Mouse (Mus musculus): ENCODE measurements around the gene Lhx4. TPM values are rescaled to one million over a fixed set of nuclear protein-coding genes. Genes with fewer than 3 reads are reported as not detected.

Gene Lhx4
- total RNA-seq, 2 experiments from 2014 or later, result not detected

DNA sequence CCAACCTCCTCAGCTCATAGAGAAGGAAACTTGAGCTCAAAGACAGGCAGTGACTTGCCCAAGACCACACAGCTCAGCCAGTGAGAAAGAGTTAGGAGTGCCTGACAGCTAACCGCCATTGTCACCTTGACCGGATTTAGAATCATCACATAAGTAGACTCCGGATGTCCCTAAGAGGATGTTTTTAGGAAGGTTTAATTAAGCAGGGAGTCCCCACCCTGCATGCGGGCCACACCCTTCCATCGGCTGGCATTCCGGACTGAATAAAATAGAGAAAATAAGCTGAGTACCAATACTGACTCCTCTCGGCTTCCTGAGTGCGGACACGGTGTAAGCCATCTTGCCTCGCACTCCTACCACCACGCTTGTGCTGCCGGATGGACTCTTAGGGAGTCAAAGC, 34.2 kb downstream of the Lhx4 start:
- no peak for ATAC-seq (replicated peaks; ENCODE audit: low FRiP score, low TSS enrichment, poor library complexity, severe bottlenecking)

DNA sequence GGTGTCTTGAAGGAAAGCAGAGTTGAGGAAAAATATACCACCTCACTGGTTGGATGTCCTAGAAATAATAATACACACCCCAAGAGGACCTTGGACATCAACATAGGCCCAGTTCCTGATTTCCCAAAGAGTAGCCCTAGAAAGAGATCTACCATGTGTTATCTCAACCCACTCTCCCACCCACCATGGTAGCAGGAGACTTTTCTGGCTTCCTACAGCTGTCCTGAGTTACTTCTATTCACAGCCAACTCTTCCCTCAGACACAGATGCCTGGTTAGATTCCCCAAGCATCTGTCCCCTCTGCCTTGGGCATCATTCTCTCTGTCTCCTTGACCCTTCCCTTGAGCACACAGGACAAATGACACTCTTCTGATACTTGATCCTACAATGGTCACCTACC, 36.1 kb downstream of the Lhx4 start:
- ATAC-seq (replicated peaks; ENCODE audit: low FRiP score, low TSS enrichment, poor library complexity, severe bottlenecking), result no peak

DNA sequence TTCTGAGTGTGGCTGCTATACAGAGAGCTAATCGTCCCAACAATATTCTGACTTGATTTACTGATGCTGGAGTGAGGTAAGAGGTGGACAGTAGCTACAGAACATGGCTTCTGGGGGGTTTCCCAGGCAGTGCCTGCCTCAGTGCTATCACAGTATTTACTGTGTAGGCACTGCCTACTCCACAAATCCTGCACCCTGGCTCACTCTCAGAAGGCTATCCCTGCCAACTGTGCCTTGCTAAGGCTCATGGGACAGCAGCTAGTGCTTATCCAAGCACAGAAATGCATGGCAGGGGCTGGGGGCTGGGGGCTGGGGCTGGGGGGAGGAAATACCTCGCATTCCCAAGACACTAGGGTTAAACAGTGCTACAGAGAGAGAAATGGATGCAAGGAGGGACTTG, 38.2 kb downstream of the Lhx4 start:
- ATAC-seq (replicated peaks; ENCODE audit: low FRiP score, low TSS enrichment, poor library complexity, severe bottlenecking), result no peak

DNA sequence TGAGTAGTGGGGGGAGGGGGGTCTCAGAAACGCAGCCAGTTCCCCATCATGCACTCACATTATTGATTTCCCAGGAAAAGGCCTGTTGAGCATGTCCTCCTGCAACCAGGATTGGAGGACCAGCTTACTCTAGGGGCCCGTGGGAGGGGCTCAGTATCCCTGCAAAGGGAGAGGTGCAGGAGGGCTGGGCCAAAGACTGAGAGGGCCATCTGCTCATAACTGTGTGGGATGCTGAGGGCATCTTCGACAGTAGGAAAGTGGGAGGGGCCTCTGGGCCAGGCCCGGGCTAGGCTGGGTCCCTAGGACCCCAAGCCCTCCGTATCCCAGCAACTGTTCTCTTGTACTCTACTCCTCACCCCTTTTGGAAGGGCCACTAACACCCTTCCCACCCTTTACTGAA, 47.3 kb downstream of the Lhx4 start:
- no peak for ATAC-seq (replicated peaks; ENCODE audit: low FRiP score, low TSS enrichment, poor library complexity, severe bottlenecking)

DNA sequence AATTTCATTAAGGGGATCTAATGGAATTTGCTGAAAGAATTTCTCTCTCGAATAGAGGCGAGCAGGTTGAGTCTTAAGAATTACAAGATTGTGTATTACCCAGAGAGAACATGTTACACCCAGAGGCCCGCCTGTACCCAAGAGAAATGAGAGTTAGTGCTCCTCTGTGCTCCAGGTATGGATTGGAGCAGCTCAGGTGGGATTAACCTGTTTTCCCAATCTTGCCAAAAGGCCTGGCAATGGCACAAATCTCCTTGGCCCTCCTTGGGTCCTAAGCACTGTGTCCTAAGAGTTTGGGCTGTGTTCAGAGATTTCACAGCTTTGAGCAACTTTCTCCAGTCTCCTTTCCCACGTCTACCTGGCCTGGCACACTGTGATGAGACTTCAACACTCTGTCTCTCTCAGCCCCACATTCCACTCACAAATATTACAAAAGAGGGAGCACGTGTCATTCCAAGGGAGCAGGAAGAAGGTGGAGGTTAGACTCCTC, 48.2 kb downstream of the Lhx4 start:
- no peak for ATAC-seq (replicated peaks; ENCODE audit: low FRiP score, low TSS enrichment, poor library complexity, severe bottlenecking)

DNA sequence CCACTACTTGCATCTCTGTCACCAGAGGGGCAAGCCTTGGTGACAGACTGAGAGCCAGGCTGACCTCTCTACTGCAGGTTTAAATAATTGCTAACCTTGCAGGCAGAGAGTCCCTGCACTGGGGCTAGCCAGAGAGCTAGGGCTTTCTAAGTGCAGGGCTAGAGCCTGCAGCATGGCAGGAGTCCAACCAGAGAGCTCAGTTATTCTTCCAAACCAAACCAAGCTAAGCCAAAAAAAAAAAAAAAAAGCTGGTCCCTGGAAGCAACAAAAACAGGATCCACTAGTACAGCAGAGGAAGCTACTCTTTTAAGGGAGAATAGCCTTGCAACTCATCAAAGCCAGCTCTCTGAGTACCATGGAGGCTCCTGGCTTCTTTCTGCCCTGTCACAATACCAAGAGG, 50.6 kb downstream of the Lhx4 start:
- no peak for ATAC-seq (replicated peaks; ENCODE audit: low FRiP score, low TSS enrichment, poor library complexity, severe bottlenecking)

DNA sequence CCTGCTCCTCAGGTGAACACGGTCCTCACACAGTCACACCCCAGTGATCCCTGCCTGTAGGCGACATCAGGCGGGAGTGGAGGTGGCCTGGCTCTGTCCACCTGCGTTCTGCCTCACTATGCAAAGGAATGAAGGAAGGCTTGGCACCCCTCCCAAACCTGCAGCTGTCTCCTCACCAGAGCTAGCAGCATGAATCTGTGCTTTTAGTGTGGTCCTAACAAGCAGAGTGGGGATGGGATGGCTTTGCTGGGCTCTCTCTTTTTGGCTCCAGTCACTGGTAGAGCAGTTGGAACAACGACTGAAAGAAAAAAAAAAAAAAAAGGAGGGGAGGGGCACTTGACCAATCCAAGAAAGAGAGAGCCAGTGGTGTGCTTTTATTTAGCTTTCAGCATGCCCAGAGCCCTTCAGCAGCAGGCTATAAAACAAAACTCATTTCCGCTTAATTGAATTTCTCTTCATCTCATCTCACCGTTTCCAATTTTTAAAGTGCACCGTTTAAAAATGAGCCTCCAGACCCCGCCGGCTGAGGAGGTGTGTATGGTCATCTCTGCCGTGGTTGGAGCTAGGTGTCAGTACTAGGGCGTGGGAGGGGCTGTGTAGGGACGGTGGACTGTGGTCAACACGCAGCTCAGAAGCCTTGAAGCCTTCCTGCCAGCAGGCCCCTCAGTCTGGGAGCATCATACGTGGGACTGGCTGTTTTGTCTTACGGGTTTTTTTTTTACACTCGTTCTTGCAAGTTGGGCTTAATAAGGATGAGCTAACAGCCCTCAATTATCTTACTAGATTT, 52.9 kb downstream of the Lhx4 start:
- no peak for ATAC-seq (replicated peaks; ENCODE audit: low FRiP score, low TSS enrichment, poor library complexity, severe bottlenecking)

DNA sequence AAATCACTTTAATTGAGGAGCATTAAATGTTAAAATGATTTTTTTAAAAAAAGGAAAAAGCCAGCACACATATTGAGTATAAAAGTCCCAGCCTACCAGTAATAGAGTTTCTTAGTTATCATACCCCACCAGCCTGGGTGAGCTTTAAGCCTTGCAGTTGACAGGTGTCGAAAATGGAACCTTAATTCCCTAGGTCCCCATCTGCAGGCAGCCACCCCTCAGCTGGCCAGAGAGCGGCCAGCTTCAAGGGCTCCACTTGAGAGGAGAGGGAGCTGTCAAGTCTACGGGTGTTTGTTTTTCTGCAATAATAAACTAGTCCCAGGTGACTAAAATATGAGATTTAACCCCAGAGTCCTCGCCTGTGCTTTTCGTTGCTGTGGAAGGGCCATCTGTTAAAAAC, 58.0 kb downstream of the Lhx4 start:
- ATAC-seq (replicated peaks; ENCODE audit: low FRiP score, low TSS enrichment, poor library complexity, severe bottlenecking), result no peak

DNA sequence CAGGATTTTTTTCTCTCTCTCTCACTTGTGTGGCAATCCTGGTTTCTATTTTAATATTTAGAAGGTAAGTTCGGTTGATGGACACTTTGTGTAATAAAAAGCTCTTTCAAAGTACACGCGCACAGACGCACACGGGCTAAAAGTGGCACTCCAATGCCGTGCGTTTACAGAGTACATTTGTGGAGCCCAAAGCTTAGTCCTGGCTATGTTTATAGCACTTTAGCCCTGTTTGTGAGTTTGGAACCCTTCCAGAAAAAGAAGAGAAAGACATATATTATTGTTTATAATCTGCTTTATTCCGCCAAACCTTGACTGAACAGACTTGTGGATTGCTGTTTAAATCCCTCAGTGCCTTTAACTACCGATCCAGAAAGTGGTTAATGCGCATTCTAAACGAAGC, 58.5 kb downstream of the Lhx4 start:
- ATAC-seq (replicated peaks; ENCODE audit: low FRiP score, low TSS enrichment, poor library complexity, severe bottlenecking), result no peak

DNA sequence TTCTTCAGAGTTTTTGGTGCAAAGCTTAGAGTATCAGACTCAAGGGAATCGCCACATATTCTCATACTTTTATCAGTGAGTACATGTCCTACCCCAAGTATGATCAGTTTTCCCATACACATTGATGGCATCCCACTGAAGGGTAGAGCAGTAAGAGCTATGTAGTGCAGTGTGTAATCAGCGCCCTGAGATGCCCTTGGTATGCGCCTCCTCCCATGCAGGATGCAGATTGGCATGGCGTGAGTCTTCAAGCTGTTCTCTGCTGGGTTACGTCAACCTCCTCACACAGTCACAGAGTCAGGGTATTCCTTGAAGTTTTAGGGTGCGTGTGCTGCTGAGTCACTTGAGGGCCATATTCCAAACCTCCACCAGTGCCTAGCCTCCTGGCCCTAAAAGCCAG, 59.3 kb downstream of the Lhx4 start:
- ATAC-seq (replicated peaks; ENCODE audit: low FRiP score, low TSS enrichment, poor library complexity, severe bottlenecking), result no peak

DNA sequence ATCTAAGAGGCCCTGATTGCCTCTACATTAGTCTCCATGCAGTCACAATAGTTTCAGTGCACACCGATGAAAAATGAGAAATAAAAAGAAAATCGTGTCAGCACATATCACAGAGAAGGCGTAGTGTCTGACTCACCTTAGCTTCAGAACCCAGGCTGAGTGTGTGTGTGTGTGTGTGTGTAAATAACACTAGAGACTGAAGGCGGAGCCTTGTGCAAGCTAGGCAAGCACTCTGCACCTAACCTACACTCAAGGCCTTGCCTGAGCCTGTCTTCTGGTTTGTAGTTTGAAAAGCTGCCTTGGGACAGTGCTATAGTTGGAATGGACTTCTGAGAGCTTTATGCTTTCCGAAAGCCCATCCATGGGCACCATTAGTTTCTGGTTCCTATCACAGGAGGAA, 61.9 kb downstream of the Lhx4 start:
- no peak for ATAC-seq (replicated peaks; ENCODE audit: low FRiP score, low TSS enrichment, poor library complexity, severe bottlenecking)

DNA sequence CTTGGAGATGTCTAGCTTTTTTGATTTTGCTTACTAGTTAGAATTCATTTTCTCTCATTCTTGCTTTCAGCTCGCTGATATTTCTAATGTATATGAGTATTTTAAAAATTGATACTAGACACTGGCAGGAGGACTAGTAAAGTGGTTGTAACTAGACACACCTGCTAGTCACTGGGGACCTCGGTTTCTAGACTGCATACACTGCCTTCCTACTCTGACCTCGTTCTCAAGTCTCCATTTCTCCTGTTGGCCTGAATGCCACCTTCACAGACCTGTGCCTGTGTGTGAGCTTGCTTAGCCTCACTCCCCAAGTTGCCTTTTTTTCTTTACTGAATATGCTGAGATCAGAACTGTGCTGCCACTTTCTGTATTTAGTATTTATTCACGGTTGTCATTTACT, 62.3 kb downstream of the Lhx4 start:
- no peak for ATAC-seq (replicated peaks; ENCODE audit: low FRiP score, low TSS enrichment, poor library complexity, severe bottlenecking)

DNA sequence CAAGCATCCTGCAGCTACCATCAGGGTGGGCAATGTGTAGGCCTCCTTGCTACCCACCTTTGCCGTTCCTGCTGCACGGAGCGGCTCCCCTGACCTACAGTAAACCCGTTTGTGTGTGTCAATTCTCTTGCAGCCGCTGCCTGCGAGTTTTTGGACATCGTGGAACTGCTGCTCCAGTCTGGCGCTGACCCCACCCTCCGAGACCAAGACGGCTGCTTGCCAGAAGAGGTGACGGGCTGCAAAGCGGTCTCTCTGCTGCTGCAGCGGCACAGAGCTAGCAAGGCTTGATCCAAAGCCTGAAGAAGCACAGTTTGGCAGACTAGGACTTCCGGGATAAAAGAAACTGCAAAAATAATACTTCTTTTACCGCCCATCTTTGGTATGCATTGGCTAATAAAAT, 64.7 kb downstream of the Lhx4 start:
- ATAC-seq (replicated peaks; ENCODE audit: low FRiP score, low TSS enrichment, poor library complexity, severe bottlenecking), result no peak

DNA sequence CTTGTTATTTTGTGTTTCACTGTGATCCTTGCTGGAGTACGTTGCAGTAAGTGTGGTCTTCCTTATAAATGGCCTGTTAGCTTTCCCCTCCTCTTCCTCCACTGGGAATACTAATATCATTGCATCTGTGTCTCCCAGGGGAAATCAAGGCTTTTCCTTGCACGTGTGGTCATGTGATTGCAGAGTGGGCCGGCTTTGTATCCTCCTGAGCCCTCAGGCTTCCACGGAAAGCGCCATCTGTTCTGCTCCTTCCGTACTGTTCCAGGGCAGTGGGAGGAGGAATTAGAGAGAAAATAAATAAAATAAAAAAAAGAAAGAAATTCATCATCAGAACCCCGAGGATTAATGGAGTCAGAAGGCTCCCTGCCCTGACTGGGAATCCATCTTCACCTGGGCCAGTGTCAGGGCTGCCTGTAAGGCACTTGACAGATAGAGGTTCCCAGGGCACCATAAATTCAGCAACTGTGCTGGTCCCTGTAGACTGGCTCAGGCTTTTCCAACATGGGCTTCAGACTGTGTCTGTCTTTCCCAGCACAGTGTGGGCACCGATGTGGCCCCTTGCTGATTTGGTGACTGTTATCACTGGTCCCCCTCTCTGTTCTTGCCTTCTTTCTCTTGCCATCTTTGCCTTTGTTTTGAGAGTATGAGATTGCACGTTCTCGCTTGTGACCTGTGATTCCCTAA, 70.2 kb downstream of the Lhx4 start:
- no peak for ATAC-seq (replicated peaks; ENCODE audit: low FRiP score, low TSS enrichment, poor library complexity, severe bottlenecking)

DNA sequence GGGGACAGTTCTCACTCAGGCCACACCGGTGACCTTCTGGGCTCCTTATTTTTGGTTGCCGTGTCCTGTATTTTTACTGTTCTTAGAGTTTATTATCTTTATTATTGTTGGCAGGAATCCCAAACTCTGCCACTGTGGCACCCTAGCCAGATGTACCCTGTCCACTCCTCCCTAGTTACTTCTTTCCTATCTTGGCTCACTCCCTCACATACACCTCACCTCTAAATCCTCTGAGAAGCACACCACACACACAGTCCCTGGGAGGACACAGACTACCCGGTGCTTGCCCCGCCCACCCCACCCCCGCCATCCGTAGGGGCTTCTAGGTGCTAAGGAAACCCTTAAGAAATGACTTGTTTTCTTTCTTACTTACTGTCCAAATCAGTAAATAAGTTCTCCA, 75.9 kb downstream of the Lhx4 start:
- no peak for ATAC-seq (replicated peaks; ENCODE audit: low FRiP score, low TSS enrichment, poor library complexity, severe bottlenecking)

DNA sequence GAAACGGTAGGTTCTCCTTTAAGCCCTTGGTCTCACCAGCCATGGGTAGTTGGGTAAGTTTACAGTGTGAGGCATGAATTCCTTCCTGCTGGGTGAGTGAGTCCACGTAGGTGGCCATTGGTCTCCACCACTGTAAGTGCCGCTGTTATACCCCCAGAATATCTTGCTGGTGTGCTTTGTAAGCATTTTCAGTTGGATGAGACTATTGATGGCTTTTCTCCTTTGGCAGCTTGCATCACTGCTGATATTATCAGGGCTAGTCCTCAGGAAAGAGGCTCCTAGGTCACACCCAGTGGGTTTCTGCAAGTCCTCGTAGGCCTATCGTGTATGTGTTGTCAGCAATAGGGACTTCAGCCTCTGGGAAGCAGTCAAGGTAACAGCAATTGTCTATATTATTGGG, 87.5 kb downstream of the Lhx4 start:
- peak; percentile 55; the same call in 1 of the 2 replicates for ATAC-seq (replicated peaks; ENCODE audit: low FRiP score, low TSS enrichment, poor library complexity, severe bottlenecking)

DNA sequence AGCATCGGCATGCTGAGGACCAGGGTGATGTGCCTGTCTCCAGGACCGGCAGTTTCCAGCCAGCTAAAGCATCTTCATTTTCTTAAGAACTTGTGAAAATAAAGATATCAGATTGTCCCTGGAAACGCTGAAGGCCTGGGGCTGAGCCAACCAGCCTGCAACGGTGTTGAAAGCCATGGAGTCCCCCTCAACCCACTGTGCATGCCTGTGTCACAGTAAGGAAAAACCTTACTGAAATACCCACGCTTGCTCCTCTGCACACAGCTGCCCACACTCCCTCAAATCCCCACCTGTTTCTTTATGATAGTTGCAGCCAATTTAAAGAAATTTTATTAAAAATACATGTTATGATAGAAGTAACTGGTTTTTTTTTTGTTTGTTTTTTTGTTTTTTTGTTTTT, 95.2 kb downstream of the Lhx4 start:
- no peak for ATAC-seq (replicated peaks; ENCODE audit: low FRiP score, low TSS enrichment, poor library complexity, severe bottlenecking)

DNA sequence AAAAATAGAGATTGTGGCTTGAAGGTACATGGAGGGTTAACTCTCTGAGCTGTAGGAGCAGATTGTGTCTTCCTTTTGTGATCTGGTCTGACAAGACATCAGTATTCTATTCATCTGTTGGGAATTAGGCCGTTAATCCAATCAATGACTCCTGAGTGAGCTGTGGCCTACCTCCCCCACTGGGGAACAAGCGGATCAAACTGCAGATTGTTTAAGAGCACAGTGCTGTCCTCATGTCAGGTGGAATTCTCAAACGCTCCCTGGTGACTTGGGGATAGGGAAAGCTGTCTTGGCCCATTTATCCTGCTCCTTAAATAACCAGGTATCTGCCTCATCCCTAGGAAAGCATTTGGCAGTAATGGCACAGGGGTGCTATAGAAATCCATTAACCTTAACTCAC, 96.5 kb downstream of the Lhx4 start:
- no peak for ATAC-seq (replicated peaks; ENCODE audit: low FRiP score, low TSS enrichment, poor library complexity, severe bottlenecking)

DNA sequence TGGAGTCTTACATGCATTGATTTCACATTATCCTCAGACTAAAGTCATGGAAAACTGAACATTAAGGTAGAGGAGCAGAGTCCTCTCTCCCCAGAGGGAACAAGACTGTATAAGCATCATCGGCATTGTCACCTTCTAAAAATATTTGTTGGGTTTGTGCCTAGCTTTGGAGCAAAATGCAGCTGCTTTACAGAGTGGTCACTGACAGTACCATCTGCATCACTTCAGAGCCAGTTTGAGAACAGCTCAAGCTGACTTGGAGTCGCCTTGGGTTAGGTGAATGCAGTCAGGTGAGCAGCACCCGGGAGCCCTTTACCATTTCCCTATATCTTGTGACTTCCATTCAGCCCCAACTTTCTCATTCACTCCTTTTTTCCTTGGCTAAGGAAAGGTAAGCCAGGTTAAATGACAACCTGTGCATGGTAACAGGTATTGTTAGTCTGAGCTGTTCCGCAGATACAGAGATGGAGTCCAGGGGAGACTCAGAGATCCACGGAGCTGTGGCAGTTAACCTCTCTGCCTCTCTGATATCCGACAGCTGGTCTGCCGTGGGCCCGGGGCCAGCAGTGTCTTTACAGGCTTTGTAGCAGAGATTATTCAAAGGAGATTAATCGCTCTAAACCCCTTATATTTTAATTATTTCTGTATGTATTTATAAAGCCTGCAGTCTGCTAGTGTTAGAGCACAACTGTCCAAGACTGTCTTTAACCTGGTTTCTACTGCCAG, 101.2 kb downstream of the Lhx4 start:
- ATAC-seq (replicated peaks; ENCODE audit: low FRiP score, low TSS enrichment, poor library complexity, severe bottlenecking), result no peak
